ENCODE assay signal across 8 mouse cellular contexts in the genomic region with DNA sequence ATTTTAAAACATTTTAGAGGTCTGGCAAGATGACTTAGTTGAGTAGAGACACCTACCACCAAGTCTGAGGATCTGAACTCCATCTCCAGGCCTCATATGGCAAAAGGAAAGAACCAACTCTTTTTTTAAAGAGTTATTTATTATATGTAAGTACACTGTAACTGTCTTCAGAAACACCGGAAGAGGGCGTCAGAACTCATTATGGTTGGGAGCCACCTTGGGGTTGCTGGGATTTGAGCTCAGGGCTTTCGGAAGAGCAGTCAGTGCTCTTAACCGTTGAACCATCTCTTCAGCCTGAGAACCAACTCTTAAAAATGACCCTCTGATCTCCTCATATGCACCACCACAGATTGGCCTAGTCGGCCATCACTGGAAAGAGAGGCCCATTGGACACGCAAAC. TPM values are rescaled to one million over a fixed set of nuclear protein-coding genes. Genes with fewer than 3 reads are reported as not detected.
A peak's percentile ranks its signal among the peaks of the same experiment; 100 is the strongest.
DNase-seq lines count a peak whose midpoint lies in the region; ATAC-seq and TF ChIP-seq lines count a peak whose summit lies in the region.

No protein-coding gene starts in this region.

- no peak overlapping the region for H3K9ac ChIP-seq in kidney, embryonic 16.5 days (replicated peaks; ENCODE audit: low read length)
- H3K9ac ChIP-seq in forebrain, postnatal 0 days = no peak overlapping the region
- H3K9ac ChIP-seq in midbrain, embryonic 11.5 days (ENCODE audit: low read length) = no peak overlapping the region

- H3K27me3 ChIP-seq in kidney, embryonic 16.5 days (ENCODE audit: insufficient read depth, low read length) = no peaks in the 10 kb centered on the region
- H3K27me3 ChIP-seq in forebrain, postnatal 0 days (ENCODE audit: insufficient read depth, low read length) = no peaks in the 10 kb centered on the region
- H3K27me3 ChIP-seq in midbrain, embryonic 11.5 days (ENCODE audit: control insufficient read depth, insufficient read depth, low read length) = no peaks in the 10 kb centered on the region

- H3K27ac ChIP-seq in kidney, embryonic 16.5 days (ENCODE audit: low read length) = no peak overlapping the region
- 0 out of 2 replicates have a peak overlapping the region, but pooled peaks have one; percentile 36 for H3K27ac ChIP-seq in bone marrow macrophage, adult 2 months (ENCODE audit: insufficient read depth, low read depth, low read length)
- peak overlapping the region; percentile 97 for H3K27ac ChIP-seq in forebrain, postnatal 0 days (ENCODE audit: low read depth, low read length)
- no peak overlapping the region; the same call in 1 of the 2 replicates for H3K27ac ChIP-seq in midbrain, embryonic 11.5 days (ENCODE audit: low read depth, low read length)

- H3K4me2 ChIP-seq in kidney, embryonic 16.5 days (replicated peaks; ENCODE audit: low read depth, low read length) = peak overlapping the region; percentile 84
- H3K4me2 ChIP-seq in forebrain, postnatal 0 days (ENCODE audit: low read depth) = peak overlapping the region; percentile 88
- H3K4me2 ChIP-seq in midbrain, embryonic 11.5 days = peak overlapping the region; percentile 68; the same call in 1 of the 2 replicates

- peaks cover 29% of the 10 kb centered on the region for H3K36me3 ChIP-seq in kidney, embryonic 16.5 days (ENCODE audit: insufficient read depth, low read length)
- H3K36me3 ChIP-seq in forebrain, postnatal 0 days (ENCODE audit: insufficient read depth) = peaks cover 30% of the 10 kb centered on the region
- peaks cover 20% of the 10 kb centered on the region for H3K36me3 ChIP-seq in midbrain, embryonic 11.5 days (ENCODE audit: control insufficient read depth, insufficient read depth, low read length)

- 82% methylated on average over 6 of the region's 6 CpGs for WGBS in kidney, embryonic 16.5 days
- WGBS in forebrain, postnatal 0 days = 88% methylated on average over 6 of the region's 6 CpGs
- WGBS in midbrain, embryonic 11.5 days = 90% methylated on average over 6 of the region's 6 CpGs

- TF ChIP-seq POLR2A in bone marrow macrophage, adult 2 months (IDR thresholded peaks at IDR 0.05; ENCODE audit: borderline replicate concordance, low read depth, low read length) = no peak

- H3K9me3 ChIP-seq in kidney, embryonic 16.5 days (ENCODE audit: low read length) = no peaks in the 10 kb centered on the region
- no peaks in the 10 kb centered on the region for H3K9me3 ChIP-seq in forebrain, postnatal 0 days (ENCODE audit: low read length)
- no peaks in the 10 kb centered on the region for H3K9me3 ChIP-seq in midbrain, embryonic 11.5 days (ENCODE audit: control insufficient read depth, low read length)

- no peak overlapping the region for H3K4me3 ChIP-seq in kidney, embryonic 16.5 days (ENCODE audit: low read length)
- no peak overlapping the region for H3K4me3 ChIP-seq in bone marrow macrophage, adult 2 months (ENCODE audit: insufficient read depth, low read length)
- H3K4me3 ChIP-seq in forebrain, postnatal 0 days (ENCODE audit: low read depth, low read length) = no peak overlapping the region
- no peak overlapping the region for H3K4me3 ChIP-seq in midbrain, embryonic 11.5 days (ENCODE audit: low read depth, low read length)

- DNase-seq in kidney, adult 9 months = no peak
- DNase-seq in forebrain, postnatal 0 days = peak; percentile 9
- DNase-seq in midbrain, embryonic 11.5 days (ENCODE audit: low spot score, missing footprints) = no peak
- DNase-seq in urinary bladder, adult 2 months (ENCODE audit: low spot score) = no peak
- no peak for DNase-seq in adrenal gland, postnatal 36 days
- DNase-seq in layer of hippocampus, adult 9-10 months (ENCODE audit: low spot score) = no peak

- ATAC-seq in kidney, embryonic 16.5 days (ENCODE audit: low FRiP score, low TSS enrichment) = no peak
- no peak for ATAC-seq in forebrain, postnatal 0 days
- no peak for ATAC-seq in midbrain, embryonic 11.5 days (ENCODE audit: low FRiP score)

- H3K4me1 ChIP-seq in kidney, embryonic 16.5 days (ENCODE audit: insufficient read depth, low read length) = peaks cover 7% of the 10 kb centered on the region; the same call in 1 of the 2 replicates
- H3K4me1 ChIP-seq in bone marrow macrophage, adult 2 months (ENCODE audit: control insufficient read depth, insufficient read depth, low read length) = peaks cover 20% of the 10 kb centered on the region
- 0 out of 2 replicates have a peak, but pooled peaks cover 8% of the 10 kb centered on the region for H3K4me1 ChIP-seq in forebrain, postnatal 0 days (ENCODE audit: insufficient read depth)
- H3K4me1 ChIP-seq in midbrain, embryonic 11.5 days (ENCODE audit: control insufficient read depth, insufficient read depth, low read length) = peaks cover 4% of the 10 kb centered on the region; the same call in 1 of the 2 replicates

- TF ChIP-seq CTCF in bone marrow macrophage, adult 2 months (IDR thresholded peaks at IDR 0.05; ENCODE audit: low read depth, low read length) = no peak
- TF ChIP-seq CTCF in forebrain, postnatal 0 days (IDR thresholded peaks at IDR 0.05; ENCODE audit: low read depth) = no peak

RNA-seq across cellular contexts. Expression of gene Ppan, which starts 0.8 kb away (rescaled TPM):
- polyA plus RNA-seq in kidney, embryonic 16.5 days (2015; fragmentation: Nextera tagmentation; extraction: Ambion mirVana) = 94.3 and 95.3 TPM in 2 replicates
- polyA plus RNA-seq in bone marrow macrophage, adult 2 months (2012; ENCODE audit: insufficient read depth, insufficient read length, missing spikeins) = 9.2 and 11.9 TPM in 2 replicates
- 55.5 and 72.4 TPM in 2 replicates for total RNA-seq in forebrain, postnatal 0 days (2014; rRNA removed)
- 40.7 and 43.1 TPM in 2 replicates for polyA plus RNA-seq in forebrain, postnatal 0 days (2015; fragmentation: Nextera tagmentation; extraction: Ambion mirVana)
- polyA plus RNA-seq in midbrain, embryonic 11.5 days (2014; fragmentation: Nextera tagmentation; extraction: Ambion mirVana) = 52.3 and 57.1 TPM in 2 replicates
- 38.7 and 59.6 TPM in 2 replicates for polyA plus RNA-seq in urinary bladder, adult 2 months (2012; rRNA removed)
- 10 to 100 TPM; 26.6 to 45.4 TPM for total RNA-seq in adrenal gland, postnatal 36 days (2021)

RNA-seq across cellular contexts. Expression of gene Angptl6, which starts 7.7 kb away (rescaled TPM):
- polyA plus RNA-seq in kidney, embryonic 16.5 days (2015; fragmentation: Nextera tagmentation; extraction: Ambion mirVana) = 2.9 and 3.6 TPM in 2 replicates
- 1.4 and 1.7 TPM in 2 replicates for polyA plus RNA-seq in bone marrow macrophage, adult 2 months (2012; ENCODE audit: insufficient read depth, insufficient read length, missing spikeins)
- total RNA-seq in forebrain, postnatal 0 days (2014; rRNA removed) = 8.6 and 13.8 TPM in 2 replicates
- 16.4 and 20.6 TPM in 2 replicates for polyA plus RNA-seq in forebrain, postnatal 0 days (2015; fragmentation: Nextera tagmentation; extraction: Ambion mirVana)
- polyA plus RNA-seq in midbrain, embryonic 11.5 days (2014; fragmentation: Nextera tagmentation; extraction: Ambion mirVana) = 5.0 and 6.1 TPM in 2 replicates
- 6.8 and 7.0 TPM in 2 replicates for polyA plus RNA-seq in urinary bladder, adult 2 months (2012; rRNA removed)
- total RNA-seq in adrenal gland, postnatal 36 days (2021) = 1 to 10 TPM; 3.2 to 3.5 TPM

RNA-seq across cellular contexts. Expression of gene Eif3g, which starts 11.2 kb away (rescaled TPM):
- polyA plus RNA-seq in kidney, embryonic 16.5 days (2015; fragmentation: Nextera tagmentation; extraction: Ambion mirVana) = 299 and 319 TPM in 2 replicates
- 65.4 and 71.5 TPM in 2 replicates for polyA plus RNA-seq in bone marrow macrophage, adult 2 months (2012; ENCODE audit: insufficient read depth, insufficient read length, missing spikeins)
- 129 and 137 TPM in 2 replicates for total RNA-seq in forebrain, postnatal 0 days (2014; rRNA removed)
- polyA plus RNA-seq in forebrain, postnatal 0 days (2015; fragmentation: Nextera tagmentation; extraction: Ambion mirVana) = 232 and 242 TPM in 2 replicates
- 348 and 354 TPM in 2 replicates for polyA plus RNA-seq in midbrain, embryonic 11.5 days (2014; fragmentation: Nextera tagmentation; extraction: Ambion mirVana)
- polyA plus RNA-seq in urinary bladder, adult 2 months (2012; rRNA removed) = 136 and 141 TPM in 2 replicates
- total RNA-seq in adrenal gland, postnatal 36 days (2021) = 100 to 1,000 TPM; 154 to 178 TPM

RNA-seq across cellular contexts. Expression of gene A230050P20Rik, which starts 18.7 kb away (rescaled TPM):
- polyA plus RNA-seq in kidney, embryonic 16.5 days (2015; fragmentation: Nextera tagmentation; extraction: Ambion mirVana) = 18.8 and 20.1 TPM in 2 replicates
- polyA plus RNA-seq in bone marrow macrophage, adult 2 months (2012; ENCODE audit: insufficient read depth, insufficient read length, missing spikeins) = 19.9 and 23.5 TPM in 2 replicates
- total RNA-seq in forebrain, postnatal 0 days (2014; rRNA removed) = 18.0 and 22.1 TPM in 2 replicates
- 5.0 and 19.6 TPM in 2 replicates for polyA plus RNA-seq in forebrain, postnatal 0 days (2015; fragmentation: Nextera tagmentation; extraction: Ambion mirVana)
- 0.45 and 0.66 TPM in 2 replicates for polyA plus RNA-seq in midbrain, embryonic 11.5 days (2014; fragmentation: Nextera tagmentation; extraction: Ambion mirVana)
- polyA plus RNA-seq in urinary bladder, adult 2 months (2012; rRNA removed) = 59.3 and 71.9 TPM in 2 replicates
- 10 to 100 TPM; 19.1 to 20.4 TPM for total RNA-seq in adrenal gland, postnatal 36 days (2021)

Comparison
In these comparisons a context has a peak if more than half of its experiments do, and no peak if none do; other contexts are left out.
1. H3K27ac ChIP-seq: peak in bone marrow macrophage, adult 2 months (single experiment) and forebrain, postnatal 0 days (single experiment); none in kidney, embryonic 16.5 days (single experiment) and midbrain, embryonic 11.5 days (single experiment).
2. Peak in every context shown above with its lines, with median percentiles within 50 percentile points of each other: H3K4me2 ChIP-seq.